Mouse (Mus musculus): ENCODE measurements around the gene Golga4. TPM values are rescaled to one million over a fixed set of nuclear protein-coding genes. Genes with fewer than 3 reads are reported as not detected.

Gene Golga4
- polyA plus RNA-seq, 1 experiment = 23.1 TPM

- DNase-seq = no peak
- Histone ChIP-seq H3K4me3 (ENCODE audit: insufficient read depth, low read depth, low read length) (no peak overlapping the region), H3K4me1 (ENCODE audit: control insufficient read depth, insufficient read depth, low read length) (no peaks in the 10 kb centered on the region), H3K36me3 (ENCODE audit: control insufficient read depth, insufficient read depth, low read length) (peaks cover 7% of the 10 kb centered on the region), H3K27ac (ENCODE audit: insufficient read depth, low read depth, low read length) (no peak overlapping the region), H3K27me3 (replicated peaks; ENCODE audit: control insufficient read depth, insufficient read depth, low read length) (no peaks in the 10 kb centered on the region)
- 75% methylated on average over 24 of the region's 24 CpGs for WGBS
- no peak for TF ChIP-seq POLR2A (IDR thresholded peaks at IDR 0.05; ENCODE audit: low read depth, low read length)
- TF ChIP-seq CTCF (conservative IDR thresholded peaks at IDR 0.05; ENCODE audit: insufficient read depth, insufficient read length, low read depth, low read length) = no peak
These were observed 51.1 kb downstream of the Golga4 start for GRCm38 (mm10) chr9:118556951-118557780.

GRCm38 (mm10) chr9:118563356-118563755, 57.3 kb downstream of the Golga4 start:
- DNase-seq = no peak
- no peak for TF ChIP-seq CTCF (conservative IDR thresholded peaks at IDR 0.05; ENCODE audit: insufficient read depth, insufficient read length, low read depth, low read length)
- no peak for TF ChIP-seq POLR2A (IDR thresholded peaks at IDR 0.05; ENCODE audit: low read depth, low read length)
- H3K4me3 ChIP-seq (ENCODE audit: insufficient read depth, low read depth, low read length) = no peak overlapping the region
- no peaks in the 10 kb centered on the region for H3K4me1 ChIP-seq (ENCODE audit: control insufficient read depth, insufficient read depth, low read length)
- H3K36me3 ChIP-seq (ENCODE audit: control insufficient read depth, insufficient read depth, low read length) = peaks cover 4% of the 10 kb centered on the region
- no peaks in the 10 kb centered on the region for H3K27me3 ChIP-seq (replicated peaks; ENCODE audit: control insufficient read depth, insufficient read depth, low read length)
- H3K27ac ChIP-seq (ENCODE audit: insufficient read depth, low read depth, low read length) = no peak overlapping the region
- WGBS = 97% methylated on average over 11 of the region's 11 CpGs

GRCm38 (mm10) chr9:118563866-118564265, 57.8 kb downstream of the Golga4 start:
- no peak for DNase-seq
- Histone ChIP-seq H3K27ac (ENCODE audit: insufficient read depth, low read depth, low read length) (no peak overlapping the region), H3K4me3 (ENCODE audit: insufficient read depth, low read depth, low read length) (no peak overlapping the region), H3K4me1 (ENCODE audit: control insufficient read depth, insufficient read depth, low read length) (no peaks in the 10 kb centered on the region), H3K36me3 (ENCODE audit: control insufficient read depth, insufficient read depth, low read length) (peaks cover 4% of the 10 kb centered on the region), H3K27me3 (replicated peaks; ENCODE audit: control insufficient read depth, insufficient read depth, low read length) (no peaks in the 10 kb centered on the region)
- 88% methylated on average over 7 of the region's 7 CpGs for WGBS
- TF ChIP-seq POLR2A (IDR thresholded peaks at IDR 0.05; ENCODE audit: low read depth, low read length) = no peak
- no peak for TF ChIP-seq CTCF (conservative IDR thresholded peaks at IDR 0.05; ENCODE audit: insufficient read depth, insufficient read length, low read depth, low read length)

GRCm38 (mm10) chr9:118564696-118565095, 58.6 kb downstream of the Golga4 start:
- peaks cover 6% of the 10 kb centered on the region for H3K36me3 ChIP-seq (ENCODE audit: control insufficient read depth, insufficient read depth, low read length)
- no peak for DNase-seq

GRCm38 (mm10) chr9:118569328-118569727, 63.3 kb downstream of the Golga4 start:
- H3K36me3 ChIP-seq (ENCODE audit: control insufficient read depth, insufficient read depth, low read length) = peaks cover 10% of the 10 kb centered on the region
- 94% methylated on average over 6 of the region's 6 CpGs for WGBS

More at GRCm38 (mm10) chr9:118564696-118565095, 58.6 kb downstream of the Golga4 start:
- no peak for TF ChIP-seq POLR2A (IDR thresholded peaks at IDR 0.05; ENCODE audit: low read depth, low read length)
- TF ChIP-seq CTCF (conservative IDR thresholded peaks at IDR 0.05; ENCODE audit: insufficient read depth, insufficient read length, low read depth, low read length) = no peak
- H3K4me3 ChIP-seq (ENCODE audit: insufficient read depth, low read depth, low read length) = no peak overlapping the region
- WGBS = 89% methylated on average over 16 of the region's 16 CpGs
- no peaks in the 10 kb centered on the region for H3K27me3 ChIP-seq (replicated peaks; ENCODE audit: control insufficient read depth, insufficient read depth, low read length)
- no peaks in the 10 kb centered on the region for H3K4me1 ChIP-seq (ENCODE audit: control insufficient read depth, insufficient read depth, low read length)
- no peak overlapping the region for H3K27ac ChIP-seq (ENCODE audit: insufficient read depth, low read depth, low read length)

GRCm38 (mm10) chr9:118570865-118571264, 64.8 kb downstream of the Golga4 start:
- H3K27ac ChIP-seq (ENCODE audit: insufficient read depth, low read depth, low read length) = no peak overlapping the region
- WGBS = 72% methylated on average over 4 of the region's 4 CpGs
- H3K4me3 ChIP-seq (ENCODE audit: insufficient read depth, low read depth, low read length) = no peak overlapping the region
- no peak for DNase-seq
- H3K36me3 ChIP-seq (ENCODE audit: control insufficient read depth, insufficient read depth, low read length) = peaks cover 8% of the 10 kb centered on the region
- no peaks in the 10 kb centered on the region for H3K4me1 ChIP-seq (ENCODE audit: control insufficient read depth, insufficient read depth, low read length)
- H3K27me3 ChIP-seq (replicated peaks; ENCODE audit: control insufficient read depth, insufficient read depth, low read length) = no peaks in the 10 kb centered on the region
- TF ChIP-seq POLR2A (IDR thresholded peaks at IDR 0.05; ENCODE audit: low read depth, low read length) (no peak), CTCF (conservative IDR thresholded peaks at IDR 0.05; ENCODE audit: insufficient read depth, insufficient read length, low read depth, low read length) (no peak)

More at GRCm38 (mm10) chr9:118569328-118569727, 63.3 kb downstream of the Golga4 start:
- Histone ChIP-seq H3K4me1 (ENCODE audit: control insufficient read depth, insufficient read depth, low read length) (no peaks in the 10 kb centered on the region), H3K27ac (ENCODE audit: insufficient read depth, low read depth, low read length) (no peak overlapping the region), H3K27me3 (replicated peaks; ENCODE audit: control insufficient read depth, insufficient read depth, low read length) (no peaks in the 10 kb centered on the region), H3K4me3 (ENCODE audit: insufficient read depth, low read depth, low read length) (no peak overlapping the region)
- no peak for DNase-seq
- TF ChIP-seq CTCF (conservative IDR thresholded peaks at IDR 0.05; ENCODE audit: insufficient read depth, insufficient read length, low read depth, low read length) = no peak
- TF ChIP-seq POLR2A (IDR thresholded peaks at IDR 0.05; ENCODE audit: low read depth, low read length) = no peak

- H3K4me3 ChIP-seq (ENCODE audit: insufficient read depth, low read depth, low read length) = no peak overlapping the region
- peaks cover 8% of the 10 kb centered on the region for H3K36me3 ChIP-seq (ENCODE audit: control insufficient read depth, insufficient read depth, low read length)
- H3K27ac ChIP-seq (ENCODE audit: insufficient read depth, low read depth, low read length) = no peak overlapping the region
- no peaks in the 10 kb centered on the region for H3K4me1 ChIP-seq (ENCODE audit: control insufficient read depth, insufficient read depth, low read length)
- H3K27me3 ChIP-seq (replicated peaks; ENCODE audit: control insufficient read depth, insufficient read depth, low read length) = no peaks in the 10 kb centered on the region
- 82% methylated on average over 4 of the region's 4 CpGs for WGBS
- no peak for DNase-seq
- TF ChIP-seq POLR2A (IDR thresholded peaks at IDR 0.05; ENCODE audit: low read depth, low read length) (no peak), CTCF (conservative IDR thresholded peaks at IDR 0.05; ENCODE audit: insufficient read depth, insufficient read length, low read depth, low read length) (no peak)
These were observed 65.6 kb downstream of the Golga4 start for GRCm38 (mm10) chr9:118571701-118572100.

Data from kidney, adult 2 months (tissue).